Mouse (Mus musculus) stomach, embryonic 14.5 days (tissue): ENCODE results near the gene Usp3. TPM values are rescaled to one million over a fixed set of nuclear protein-coding genes. Genes with fewer than 3 reads are reported as not detected.

Source experiments
- ATAC-seq: fragments of 200-750 bp; cut with Nextera tagmentation; 2 replicates; pipeline ENCODE4 v1.8.0; 2017; ENCODE audit warnings: low read depth, moderate TSS enrichment; ENCODE audit not compliant: insufficient number of reproducible peaks, insufficient read depth, low FRiP score
- H3K27ac ChIP-seq: fragments of 300-500 bp; sonication (generic); 2 replicates; pipeline ENCODE4 v1.5.1; 2014; ENCODE audit warnings: mild to moderate bottlenecking, low read length, moderate library complexity, mixed read lengths
- H3K27me3 ChIP-seq: fragments of 300-500 bp; sonication (generic); 2 replicates; pipeline ENCODE4 v1.6.1; 2014; ENCODE audit warnings: low read length, control low read depth, mixed read lengths; ENCODE audit not compliant: control insufficient read depth, insufficient read depth
- H3K36me3 ChIP-seq: fragments of 300-500 bp; sonication (generic); 2 replicates; pipeline ENCODE4 v1.6.1; 2014; ENCODE audit warnings: mild to moderate bottlenecking, control low read depth, low read length, moderate library complexity, mixed read lengths; ENCODE audit not compliant: control insufficient read depth, insufficient read depth
- H3K4me1 ChIP-seq: fragments of 300-500 bp; sonication (generic); 2 replicates; pipeline ENCODE4 v1.6.1; 2014; ENCODE audit warnings: low read length, control low read depth, mixed read lengths; ENCODE audit not compliant: control insufficient read depth, insufficient read depth
- H3K4me2 ChIP-seq: fragments of 300-500 bp; sonication (generic); replicated peaks from 2 replicates; pipeline ENCODE4 v1.6.1; 2014; ENCODE audit warnings: low read depth, low read length, control low read depth
- H3K4me3 ChIP-seq: fragments of 300-500 bp; sonication (generic); 2 replicates; pipeline ENCODE4 v1.5.1; 2014; ENCODE audit warnings: low read depth, low read length, control low read depth
- H3K9ac ChIP-seq: fragments of 300-500 bp; sonication (generic); replicated peaks from 2 replicates; pipeline ENCODE4 v1.6.1; 2014; ENCODE audit warnings: low read depth, mild to moderate bottlenecking, control low read depth, low read length, moderate library complexity, mixed read lengths
- H3K9me3 ChIP-seq: fragments of 300-500 bp; sonication (generic); 2 replicates; pipeline ENCODE4 v1.6.1; 2016; ENCODE audit warnings: low read depth, low read length, control low read depth; ENCODE audit not compliant: control insufficient read depth
- WGBS: fragments of 180-500 bp; shearing (Covaris S2); extraction: QIAGEN DNeasy Blood & Tissue Kit; methylation state at CpG from one replicate; pipeline ENCODE4 v1.1.7; 2014; 5-methylcytosine and 5-hydroxymethylcytosine counted together
- polyA plus RNA-seq: library from polyadenylated mRNA; unstranded; fragments of >200 nt; fragmentation: Nextera tagmentation; extraction: Ambion mirVana; gene quantifications from 2 replicates; pipeline ENCODE4 v1.2.1, GENCODE M21; 2014

Gene Usp3
- polyA plus RNA-seq, 1 experiment from 2014 or later = 74.3 TPM

DNA sequence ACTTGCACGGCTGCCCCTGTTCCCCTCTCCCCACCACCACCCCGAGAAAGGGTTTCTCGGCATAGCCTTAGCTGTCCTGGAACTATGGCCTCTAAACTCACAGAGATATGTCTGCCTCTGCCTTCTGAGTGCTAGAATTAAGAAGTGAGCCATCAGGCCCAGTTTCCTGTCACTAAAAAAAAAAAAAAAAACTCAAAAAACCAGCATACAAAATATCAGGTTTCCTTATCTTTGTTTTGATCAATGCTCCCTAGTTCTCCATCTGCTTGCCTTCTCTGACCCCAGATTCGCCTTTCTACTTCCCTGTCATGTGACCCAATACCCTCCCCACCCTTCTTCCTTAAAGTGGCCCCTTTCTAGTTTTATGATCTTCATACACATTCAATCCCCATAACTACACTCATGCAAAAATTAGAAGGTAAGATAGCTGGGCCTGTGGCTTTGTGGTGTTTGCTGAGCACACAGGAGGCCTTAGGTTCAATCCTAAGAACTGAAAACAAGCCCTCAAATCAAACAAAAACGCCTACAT is 15.9 kb upstream of the Usp3 start:
- Histone ChIP-seq H3K27me3 (no peaks in the 10 kb centered on the region), H3K4me3 (no peak overlapping the region), H3K36me3 (no peaks in the 10 kb centered on the region), H3K4me2 (no peak overlapping the region), H3K4me1 (peaks cover 9% of the 10 kb centered on the region; the same call in 1 of the 2 replicates), H3K9ac (no peak overlapping the region), H3K9me3 (no peaks in the 10 kb centered on the region), H3K27ac (no peak overlapping the region)
- WGBS = 72% methylated on average over 5 of the region's 5 CpGs
- ATAC-seq = no peak

DNA sequence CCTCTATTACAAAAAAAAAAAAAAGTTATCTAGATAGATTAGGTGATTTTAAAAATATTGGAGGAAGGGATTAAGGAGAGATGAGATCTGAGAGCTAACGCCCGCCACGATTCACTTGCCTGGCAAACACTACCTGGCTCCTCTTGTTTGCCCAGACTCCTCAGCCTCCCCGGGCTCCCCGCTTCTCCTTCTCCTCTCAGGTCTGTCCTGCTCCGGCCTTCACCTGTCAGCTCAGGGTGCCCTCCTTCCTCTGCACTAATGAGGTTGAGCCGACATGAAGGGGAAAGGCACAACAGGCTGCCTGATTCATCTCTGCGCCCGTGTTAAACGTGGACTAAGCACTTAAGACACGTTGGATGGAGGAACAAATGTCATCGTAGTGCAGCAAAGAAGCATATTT is 13.9 kb upstream of the Usp3 start:
- WGBS = 48% methylated on average over 12 of the region's 12 CpGs
- H3K27me3 ChIP-seq = no peaks in the 10 kb centered on the region
- H3K36me3 ChIP-seq = no peaks in the 10 kb centered on the region
- no peak for ATAC-seq
- peak overlapping the region; percentile 26; the same call in 1 of the 2 replicates for H3K4me2 ChIP-seq
- peaks cover 5% of the 10 kb centered on the region; the same call in 1 of the 2 replicates for H3K4me1 ChIP-seq
- H3K27ac ChIP-seq = no peak overlapping the region; the same call in 1 of the 2 replicates
- no peaks in the 10 kb centered on the region for H3K9me3 ChIP-seq
- H3K9ac ChIP-seq = no peak overlapping the region
- no peak overlapping the region for H3K4me3 ChIP-seq

DNA sequence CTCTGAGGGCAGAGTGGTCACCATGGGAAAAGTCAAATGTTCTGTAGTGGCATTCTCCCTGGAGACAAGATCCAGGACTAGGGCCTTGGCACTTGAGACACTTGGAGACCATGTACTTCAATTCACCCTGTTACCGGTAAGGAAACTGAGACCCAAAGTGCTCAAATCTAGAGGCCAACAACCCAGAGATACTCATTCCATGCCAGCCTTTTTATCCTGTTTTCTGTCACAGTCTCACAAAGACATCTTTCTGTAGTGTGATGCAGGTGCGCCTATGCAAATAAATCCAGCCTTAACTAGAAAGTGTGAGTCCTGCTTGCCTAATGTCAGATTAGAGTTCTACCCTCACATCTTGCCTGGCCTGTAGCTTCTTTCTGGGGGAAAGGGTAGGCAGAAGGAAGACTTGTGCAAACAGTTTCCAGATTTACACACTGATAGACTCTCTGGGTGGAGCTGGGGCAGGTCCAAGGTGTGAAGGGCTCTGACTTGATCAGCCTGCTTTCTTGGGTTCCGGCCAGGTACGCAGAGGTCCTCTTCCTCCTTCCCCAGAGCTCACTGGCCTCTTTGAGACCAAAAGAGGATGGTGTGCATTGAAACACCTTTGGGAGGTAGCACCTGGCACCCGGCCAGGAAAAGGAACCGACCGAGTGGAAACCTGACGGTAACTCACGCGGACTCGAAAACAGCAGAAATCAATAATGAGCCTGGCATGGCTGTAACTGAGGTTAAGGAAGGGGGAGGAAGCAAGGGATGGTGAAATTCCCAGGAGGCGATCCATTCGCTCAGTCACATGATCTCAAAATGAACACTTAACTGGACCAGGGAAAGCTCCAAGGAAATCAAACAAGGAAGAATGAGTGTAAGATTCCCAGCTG is 13.2 kb upstream of the Usp3 start:
- Histone ChIP-seq H3K4me2 (peak overlapping the region; percentile 26; the same call in 1 of the 2 replicates), H3K27ac (no peak overlapping the region), H3K4me1 (0 out of 2 replicates have a peak, but pooled peaks cover 2% of the 10 kb centered on the region), H3K36me3 (no peaks in the 10 kb centered on the region), H3K4me3 (no peak overlapping the region), H3K9ac (no peak overlapping the region), H3K9me3 (no peaks in the 10 kb centered on the region), H3K27me3 (no peaks in the 10 kb centered on the region)
- peak; percentile 46; the same call in 1 of the 2 replicates for ATAC-seq
- 50% methylated on average over 13 of the region's 13 CpGs for WGBS

DNA sequence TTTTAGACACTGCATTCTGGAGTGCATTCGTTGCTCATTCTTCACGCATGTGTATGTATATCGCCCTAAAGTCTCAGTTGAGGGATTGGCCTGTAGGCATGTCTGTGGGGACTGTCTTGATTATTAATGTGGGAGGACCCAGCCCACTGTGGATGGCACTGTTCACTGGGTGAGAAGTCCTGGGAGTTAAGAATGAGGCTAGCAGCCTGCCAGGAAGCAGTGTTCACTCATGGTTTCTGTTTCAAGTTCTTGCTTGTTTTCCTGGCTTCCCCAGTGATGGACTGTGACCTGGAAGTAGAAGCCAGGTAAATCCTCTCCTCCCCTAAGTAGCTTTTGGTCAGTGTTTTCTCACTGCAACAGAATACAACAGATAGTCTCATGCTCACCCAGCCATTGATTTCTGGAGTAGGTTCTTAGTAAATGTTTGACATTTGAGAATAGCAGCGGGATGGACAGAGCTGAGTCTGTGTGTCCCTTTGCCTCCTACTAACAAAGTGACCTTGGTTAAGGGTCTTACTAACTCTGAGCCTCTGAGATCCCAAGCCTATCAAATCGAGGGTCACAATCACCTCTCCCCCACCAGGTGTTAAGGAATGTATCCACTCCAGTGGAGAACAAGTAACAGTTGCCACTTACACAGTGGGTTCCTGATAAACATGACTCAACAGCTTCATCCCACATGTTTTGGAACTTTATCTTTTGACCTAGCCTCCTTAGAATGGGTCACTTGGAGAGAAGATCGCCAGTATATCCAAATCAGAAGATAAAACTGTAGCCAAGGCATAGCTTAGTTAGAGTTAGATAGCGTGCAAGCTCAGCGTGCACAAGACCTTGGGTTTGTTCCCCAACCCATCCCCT is 11.6 kb upstream of the Usp3 start:
- ATAC-seq = no peak
- 78% methylated on average over 8 of the region's 8 CpGs for whole genome bisulfite sequencing
- H3K9me3 ChIP-seq = no peaks in the 10 kb centered on the region
- H3K4me3 ChIP-seq = no peak overlapping the region
- H3K36me3 ChIP-seq = no peaks in the 10 kb centered on the region
- 0 out of 2 replicates have a peak, but pooled peaks cover 2% of the 10 kb centered on the region for H3K4me1 ChIP-seq
- no peak overlapping the region for H3K27ac ChIP-seq
- H3K9ac ChIP-seq = no peak overlapping the region
- H3K4me2 ChIP-seq = no peak overlapping the region
- H3K27me3 ChIP-seq = no peaks in the 10 kb centered on the region

DNA sequence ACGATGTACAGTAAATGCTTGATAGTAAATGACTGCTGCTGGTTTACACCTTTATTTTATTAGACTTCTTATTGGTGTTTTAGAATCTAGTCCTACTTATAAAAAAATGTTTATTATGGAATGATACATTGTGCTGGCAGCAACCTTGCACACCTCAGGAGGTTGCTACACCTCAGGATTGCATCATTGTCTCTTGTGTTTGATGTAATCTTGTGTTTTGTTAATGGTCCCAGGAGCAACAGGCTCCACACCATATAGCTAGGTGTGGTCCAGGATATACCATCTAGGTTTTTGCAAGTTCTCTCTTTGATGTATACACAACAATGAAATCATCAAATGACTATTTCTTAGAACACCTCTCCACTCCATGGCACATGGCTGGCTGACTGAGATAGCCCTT is 11.0 kb upstream of the Usp3 start:
- Histone ChIP-seq H3K9me3 (no peaks in the 10 kb centered on the region), H3K4me3 (no peak overlapping the region), H3K9ac (no peak overlapping the region), H3K27ac (no peak overlapping the region), H3K36me3 (no peaks in the 10 kb centered on the region), H3K4me1 (0 out of 2 replicates have a peak, but pooled peaks cover 2% of the 10 kb centered on the region), H3K4me2 (no peak overlapping the region), H3K27me3 (no peaks in the 10 kb centered on the region)
- ATAC-seq = no peak
- 77% methylated on average over 1 of the region's 1 CpGs for WGBS

DNA sequence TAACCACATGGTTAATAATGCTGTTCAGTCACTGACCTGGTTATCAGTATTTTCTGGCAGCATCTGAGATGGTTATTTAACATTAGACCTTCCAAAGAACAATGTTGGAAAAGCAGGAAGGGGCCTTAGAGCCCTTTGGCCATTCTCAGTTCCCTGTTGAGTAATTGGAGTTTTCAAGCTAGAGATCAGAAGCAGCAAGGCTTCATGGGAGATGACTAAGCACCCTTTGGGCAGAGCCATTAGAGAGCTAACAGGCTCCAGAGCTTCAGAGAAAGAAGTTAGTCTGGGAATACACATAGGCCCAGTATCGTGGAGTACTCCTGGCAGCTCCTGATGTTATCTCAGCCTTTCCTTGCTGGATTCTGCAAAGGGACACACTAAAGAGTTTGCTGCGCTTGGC is 8.1 kb upstream of the Usp3 start:
- no peaks in the 10 kb centered on the region for H3K36me3 ChIP-seq
- no peak for ATAC-seq
- no peak overlapping the region for H3K4me3 ChIP-seq
- H3K9me3 ChIP-seq = no peaks in the 10 kb centered on the region
- H3K27ac ChIP-seq = no peak overlapping the region
- H3K4me1 ChIP-seq = 0 out of 2 replicates have a peak, but pooled peaks cover 5% of the 10 kb centered on the region
- H3K4me2 ChIP-seq = no peak overlapping the region
- H3K27me3 ChIP-seq = no peaks in the 10 kb centered on the region
- WGBS = 57% methylated on average over 2 of the region's 2 CpGs
- H3K9ac ChIP-seq = no peak overlapping the region

DNA sequence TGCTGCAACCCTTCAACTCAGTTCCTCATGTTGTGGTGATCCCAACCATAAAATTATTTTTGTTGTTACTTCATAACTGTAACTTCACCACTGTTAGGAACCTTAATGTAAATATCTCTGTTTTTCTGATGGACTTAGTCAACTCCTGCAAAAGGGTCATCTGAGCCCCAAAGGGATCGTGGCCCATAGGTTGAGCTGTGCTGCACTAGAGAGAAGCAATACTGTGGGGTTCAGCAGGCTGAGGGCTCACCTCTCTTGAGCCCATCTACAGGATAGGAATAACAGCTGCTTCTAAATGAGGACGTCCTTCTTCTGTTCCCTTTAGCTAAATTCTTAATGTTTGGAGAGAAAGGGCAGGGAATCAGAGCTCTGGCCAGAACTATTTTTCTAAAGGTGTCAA is 7.6 kb upstream of the Usp3 start:
- no peak overlapping the region for H3K9ac ChIP-seq
- no peak overlapping the region for H3K4me2 ChIP-seq
- H3K36me3 ChIP-seq = no peaks in the 10 kb centered on the region
- no peak overlapping the region for H3K4me3 ChIP-seq
- ATAC-seq = no peak
- H3K27ac ChIP-seq = no peak overlapping the region
- 0 out of 2 replicates have a peak, but pooled peaks cover 5% of the 10 kb centered on the region for H3K4me1 ChIP-seq
- H3K9me3 ChIP-seq = no peaks in the 10 kb centered on the region
- 69% methylated on average over 2 of the region's 2 CpGs for WGBS
- H3K27me3 ChIP-seq = no peaks in the 10 kb centered on the region

DNA sequence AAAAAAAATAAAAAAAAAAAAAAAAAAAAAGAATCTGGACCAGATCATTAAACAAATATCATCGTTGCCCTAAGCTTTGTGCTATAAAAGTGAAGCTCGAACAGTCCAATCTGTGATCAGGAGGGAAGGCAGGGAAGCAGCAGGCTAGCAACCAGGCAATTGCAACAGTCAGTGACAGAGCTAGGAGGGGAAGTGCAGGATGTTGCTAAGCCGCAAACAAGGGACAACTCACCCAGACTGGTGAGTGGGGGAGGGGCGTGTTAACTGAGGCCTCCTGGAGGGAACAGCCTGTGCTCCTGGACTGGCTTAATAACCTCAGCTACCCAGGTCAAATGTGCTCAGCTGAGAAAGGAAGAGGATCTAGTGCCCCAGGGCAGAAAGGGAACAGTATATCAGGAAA is 6.6 kb upstream of the Usp3 start:
- ATAC-seq = no peak
- no peak overlapping the region for H3K4me3 ChIP-seq
- no peak overlapping the region for H3K9ac ChIP-seq
- WGBS = 17% methylated on average over 4 of the region's 4 CpGs
- no peaks in the 10 kb centered on the region for H3K36me3 ChIP-seq
- no peaks in the 10 kb centered on the region for H3K9me3 ChIP-seq
- 0 out of 2 replicates have a peak, but pooled peaks cover 3% of the 10 kb centered on the region for H3K4me1 ChIP-seq
- no peaks in the 10 kb centered on the region for H3K27me3 ChIP-seq
- no peak overlapping the region for H3K27ac ChIP-seq
- H3K4me2 ChIP-seq = no peak overlapping the region
